Mouse (Mus musculus) midbrain, embryonic 13.5 days (tissue): ENCODE measurements around the gene Uso1. TPM values are rescaled to one million over a fixed set of nuclear protein-coding genes. Genes with fewer than 3 reads are reported as not detected.
A peak's percentile ranks its signal among the peaks of the same experiment; 100 is the strongest.

ENCODE experiments used
- ATAC-seq: fragments of 200-750 bp; cut with Nextera tagmentation; 2 replicates; pipeline ENCODE4 v1.8.0; 2017; ENCODE audit warnings: mild to moderate bottlenecking, moderate TSS enrichment, moderate library complexity
- H3K27ac ChIP-seq: fragments of 300-500 bp; sonication (generic); 2 replicates; pipeline ENCODE4 v1.5.1; 2015; ENCODE audit warnings: inconsistent platforms, mild to moderate bottlenecking, moderate library complexity
- H3K27me3 ChIP-seq: fragments of 300-500 bp; sonication (generic); 2 replicates; pipeline ENCODE4 v1.6.1; 2015; ENCODE audit warnings: mild to moderate bottlenecking, inconsistent platforms
- H3K36me3 ChIP-seq: fragments of 300-500 bp; sonication (generic); 2 replicates; pipeline ENCODE4 v1.6.1; 2015; ENCODE audit warnings: mild to moderate bottlenecking, inconsistent platforms
- H3K4me1 ChIP-seq: fragments of 300-500 bp; sonication (generic); replicated peaks from 2 replicates; pipeline ENCODE4 v1.6.1; 2015; ENCODE audit warnings: inconsistent platforms
- H3K4me2 ChIP-seq: fragments of 300-500 bp; sonication (generic); replicated peaks from 2 replicates; pipeline ENCODE4 v1.6.1; 2015; ENCODE audit warnings: moderate library complexity, mild to moderate bottlenecking, inconsistent platforms
- H3K4me3 ChIP-seq: fragments of 300-500 bp; sonication (generic); replicated peaks from 2 replicates; pipeline ENCODE4 v1.5.1; 2015; ENCODE audit warnings: mild to moderate bottlenecking, inconsistent platforms
- H3K9ac ChIP-seq: fragments of 300-500 bp; sonication (generic); replicated peaks from 2 replicates; pipeline ENCODE4 v1.6.1; 2015; ENCODE audit warnings: mild to moderate bottlenecking, inconsistent platforms
- H3K9me3 ChIP-seq: fragments of 300-500 bp; sonication (generic); 2 replicates; pipeline ENCODE4 v1.6.1; 2016; ENCODE audit warnings: mild to moderate bottlenecking, inconsistent platforms
- WGBS: fragments of 180-500 bp; shearing (Covaris S2); methylation state at CpG from one replicate; pipeline ENCODE4 v1.1.7; 2015; 5-methylcytosine and 5-hydroxymethylcytosine counted together
- polyA plus RNA-seq: library from polyadenylated mRNA; unstranded; fragments of >200 nt; fragmentation: Nextera tagmentation; extraction: Ambion mirVana; gene quantifications from 2 replicates; pipeline ENCODE4 v1.2.1, GENCODE M21; 2015

Gene Uso1
- polyA plus RNA-seq, 1 experiment from 2014 or later: 50.3 TPM

DNA sequence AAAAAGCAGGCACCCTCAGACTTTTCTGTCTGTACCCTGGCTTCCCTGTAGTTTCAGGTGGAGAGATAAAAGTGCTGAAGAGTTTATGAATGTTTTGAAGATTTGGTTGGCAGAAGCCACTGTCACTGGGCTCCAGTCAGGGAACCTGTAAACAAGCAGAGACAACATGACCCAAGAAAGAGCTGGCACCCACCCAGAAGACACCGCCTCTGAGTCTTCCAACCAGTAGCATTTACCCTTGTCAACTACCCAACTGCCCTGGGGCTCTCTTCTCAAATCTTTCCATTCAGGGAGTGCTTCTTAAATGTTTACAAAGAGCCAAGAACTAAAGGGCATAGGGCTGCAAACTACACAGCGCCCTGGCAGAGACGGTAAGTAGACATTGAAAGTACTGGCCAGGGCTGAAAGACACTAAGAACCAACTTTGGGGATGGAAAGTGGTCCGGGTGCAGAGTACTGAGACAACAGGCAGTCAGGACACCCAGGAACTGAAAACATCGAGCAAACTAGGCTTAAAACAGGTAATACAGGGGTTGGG is 26.9 kb upstream of the Uso1 start:
- no peaks in the 10 kb centered on the region for H3K36me3 ChIP-seq
- H3K4me2 ChIP-seq: no peak overlapping the region
- H3K4me1 ChIP-seq: peaks cover 16% of the 10 kb centered on the region
- no peak overlapping the region for H3K9ac ChIP-seq
- H3K9me3 ChIP-seq: no peaks in the 10 kb centered on the region
- no peak overlapping the region for H3K4me3 ChIP-seq
- H3K27me3 ChIP-seq: 0 out of 2 replicates have a peak, but pooled peaks cover 4% of the 10 kb centered on the region
- H3K27ac ChIP-seq: no peak overlapping the region
- WGBS: 94% methylated on average over 5 of the region's 5 CpGs
- ATAC-seq: no peak

DNA sequence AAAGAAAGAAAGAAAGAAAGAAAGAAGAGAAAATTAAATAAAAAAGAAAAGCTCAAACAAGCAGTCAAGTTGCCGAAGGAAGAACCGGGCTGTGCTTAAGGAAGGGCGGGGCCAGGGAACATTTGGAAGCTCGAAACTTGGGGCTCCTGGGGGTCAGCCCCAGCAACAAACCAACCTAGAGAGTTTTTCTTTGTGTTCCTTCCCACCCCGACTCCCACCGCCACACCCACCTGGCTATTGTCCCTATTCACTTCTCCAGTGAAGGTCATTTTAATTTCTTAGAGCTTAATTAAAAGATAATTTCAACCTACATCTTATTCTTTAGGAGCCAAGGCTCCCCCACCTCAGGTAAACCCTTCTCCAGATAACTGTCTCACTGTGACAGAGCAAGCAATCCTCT is 25.6 kb upstream of the Uso1 start:
- 7% methylated on average over 6 of the region's 6 CpGs for WGBS

DNA sequence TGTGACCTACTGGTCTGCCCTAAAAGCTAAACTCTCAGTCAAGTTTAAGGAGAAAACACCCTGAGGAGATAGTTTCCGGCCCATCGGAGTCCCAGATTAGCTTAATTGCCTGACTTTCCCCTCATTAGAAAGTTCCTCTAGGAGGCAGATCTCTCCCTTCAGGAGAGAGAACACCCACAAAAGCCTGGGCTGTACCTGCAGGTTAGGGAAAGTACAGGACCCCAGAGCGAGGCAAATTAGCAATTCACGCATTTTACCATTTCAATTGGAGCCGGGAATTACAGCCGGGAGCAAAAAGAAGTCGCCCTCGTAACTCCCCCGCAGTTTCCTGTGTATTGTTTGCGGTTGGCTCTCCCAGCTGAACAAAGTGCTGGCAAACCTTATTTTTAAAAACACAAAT is 25.2 kb upstream of the Uso1 start:
- Histone ChIP-seq H3K9ac (peak overlapping the region; percentile 44; the same call in 1 of the 2 replicates), H3K27ac (no peak overlapping the region), H3K27me3 (0 out of 2 replicates have a peak, but pooled peaks cover 4% of the 10 kb centered on the region), H3K36me3 (no peaks in the 10 kb centered on the region), H3K4me2 (peak overlapping the region; percentile 41), H3K4me3 (no peak overlapping the region; the same call in 1 of the 2 replicates), H3K4me1 (peaks cover 10% of the 10 kb centered on the region), H3K9me3 (no peaks in the 10 kb centered on the region)
- ATAC-seq: no peak
- WGBS: under 1% methylated on average over 10 of the region's 10 CpGs

More for the DNA sequence above, 25.6 kb upstream of the Uso1 start:
- Histone ChIP-seq H3K36me3 (no peaks in the 10 kb centered on the region), H3K27me3 (0 out of 2 replicates have a peak, but pooled peaks cover 4% of the 10 kb centered on the region), H3K4me3 (no peak overlapping the region; the same call in 1 of the 2 replicates), H3K4me2 (peak overlapping the region; percentile 41), H3K27ac (no peak overlapping the region), H3K4me1 (peaks cover 10% of the 10 kb centered on the region), H3K9ac (no peak overlapping the region), H3K9me3 (no peaks in the 10 kb centered on the region)
- ATAC-seq: no peak

DNA sequence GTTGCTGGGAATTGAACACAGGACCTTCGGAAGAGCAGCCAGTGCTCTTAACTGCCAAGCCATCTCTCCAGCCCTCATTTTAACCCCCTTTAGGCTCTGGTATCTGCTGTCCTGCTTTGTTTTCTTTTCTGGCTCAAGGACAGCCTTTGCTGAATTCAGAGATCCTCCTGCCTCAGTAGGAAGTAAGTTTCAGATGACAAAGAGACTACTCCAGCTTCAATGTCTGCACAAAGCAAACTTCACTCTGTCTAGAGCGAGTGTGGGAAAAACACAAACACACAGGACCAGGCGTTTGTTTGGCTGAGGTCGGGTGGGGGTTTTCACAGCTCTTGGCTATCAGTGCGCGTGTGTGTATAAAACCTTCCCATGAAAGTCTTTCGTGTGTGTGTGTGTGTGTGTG is 24.3 kb upstream of the Uso1 start:
- H3K27me3 ChIP-seq: 0 out of 2 replicates have a peak, but pooled peaks cover 4% of the 10 kb centered on the region
- no peak overlapping the region for H3K4me2 ChIP-seq
- no peak overlapping the region for H3K27ac ChIP-seq
- no peak for ATAC-seq
- no peak overlapping the region for H3K9ac ChIP-seq
- no peak overlapping the region for H3K4me3 ChIP-seq
- H3K9me3 ChIP-seq: no peaks in the 10 kb centered on the region
- no peaks in the 10 kb centered on the region for H3K36me3 ChIP-seq
- WGBS: 92% methylated on average over 7 of the region's 7 CpGs
- peaks cover 10% of the 10 kb centered on the region for H3K4me1 ChIP-seq

DNA sequence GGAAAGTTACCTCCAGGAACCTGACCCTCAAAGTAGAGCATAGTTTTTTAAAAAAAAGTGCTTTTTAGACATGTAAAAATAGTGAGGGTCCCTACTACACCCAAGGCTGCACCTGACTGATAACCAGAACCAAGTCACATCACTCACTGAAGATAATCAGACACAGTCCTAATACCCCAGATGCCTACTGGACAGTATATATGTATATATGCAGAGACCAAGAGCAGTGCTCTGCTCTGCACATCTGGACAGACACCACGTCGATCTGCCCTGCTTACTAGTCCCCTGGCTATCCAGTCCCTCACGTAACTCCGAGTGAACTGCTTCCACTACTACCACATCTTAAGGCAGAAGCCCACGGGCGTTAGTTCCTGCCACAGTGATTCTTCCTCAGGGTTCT is 23.5 kb upstream of the Uso1 start:
- Histone ChIP-seq H3K36me3 (no peaks in the 10 kb centered on the region), H3K27me3 (0 out of 2 replicates have a peak, but pooled peaks cover 4% of the 10 kb centered on the region), H3K27ac (no peak overlapping the region), H3K4me2 (no peak overlapping the region), H3K9ac (no peak overlapping the region), H3K4me3 (no peak overlapping the region), H3K4me1 (peaks cover 10% of the 10 kb centered on the region), H3K9me3 (no peaks in the 10 kb centered on the region)
- 95% methylated on average over 6 of the region's 6 CpGs for WGBS
- no peak for ATAC-seq

DNA sequence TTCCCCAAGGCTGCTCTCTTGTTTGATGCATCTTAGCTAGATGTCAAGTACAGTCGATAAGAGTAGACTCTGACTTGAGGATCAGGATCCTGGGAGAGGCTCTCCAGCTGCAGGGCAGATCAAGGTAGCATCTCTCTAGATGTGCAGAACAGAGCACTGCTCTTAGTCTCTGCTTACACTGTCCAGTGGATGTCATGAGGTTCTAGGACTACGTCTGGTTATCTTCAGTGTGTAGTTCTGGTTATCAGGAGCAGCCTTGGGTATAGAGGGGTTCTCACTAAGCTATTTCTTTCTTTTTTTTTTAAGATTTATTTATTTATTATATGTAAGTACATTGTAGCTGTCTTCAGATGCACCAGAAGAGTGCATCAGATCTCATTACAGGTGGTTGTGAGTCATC is 22.8 kb upstream of the Uso1 start:
- WGBS: 93% methylated on average over 2 of the region's 2 CpGs
- H3K27ac ChIP-seq: no peak overlapping the region
- H3K4me1 ChIP-seq: peaks cover 10% of the 10 kb centered on the region
- ATAC-seq: no peak
- no peaks in the 10 kb centered on the region for H3K36me3 ChIP-seq
- no peak overlapping the region for H3K4me2 ChIP-seq
- no peaks in the 10 kb centered on the region for H3K9me3 ChIP-seq
- H3K27me3 ChIP-seq: 0 out of 2 replicates have a peak, but pooled peaks cover 4% of the 10 kb centered on the region
- H3K4me3 ChIP-seq: no peak overlapping the region
- no peak overlapping the region for H3K9ac ChIP-seq

DNA sequence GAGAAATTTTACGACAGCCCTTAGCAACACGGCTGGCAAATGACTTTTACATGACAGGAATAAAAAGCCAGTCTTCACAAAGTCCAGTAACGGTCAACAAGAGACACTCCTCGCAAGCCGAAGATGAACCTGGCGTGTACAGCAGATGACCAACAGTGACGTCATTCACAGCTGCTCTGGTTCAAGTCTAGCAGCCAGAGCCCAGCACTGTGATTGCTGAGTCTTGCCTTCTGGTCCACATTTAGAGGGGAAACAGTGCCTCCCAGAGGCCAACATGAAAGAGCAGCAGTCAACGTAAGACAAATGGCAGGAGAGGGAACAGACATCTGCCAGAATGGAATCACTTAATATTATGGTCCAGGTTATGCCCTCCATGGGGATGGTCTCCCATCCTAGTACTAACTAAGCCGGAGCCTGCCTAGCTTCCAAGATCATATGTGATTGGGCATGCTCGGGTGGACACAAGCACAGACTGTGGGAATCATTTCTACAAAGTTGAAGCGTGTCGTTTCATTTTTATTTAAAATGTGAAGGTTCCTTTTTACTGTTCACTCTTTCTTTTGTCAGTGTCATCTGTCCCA is 19.8 kb upstream of the Uso1 start:
- WGBS: 59% methylated on average over 12 of the region's 12 CpGs
- peaks cover 1% of the 10 kb centered on the region for H3K4me1 ChIP-seq
- 0 out of 2 replicates have a peak, but pooled peaks cover 4% of the 10 kb centered on the region for H3K27me3 ChIP-seq
- no peak overlapping the region for H3K4me3 ChIP-seq
- no peak overlapping the region for H3K4me2 ChIP-seq
- H3K36me3 ChIP-seq: peaks cover 5% of the 10 kb centered on the region
- no peak overlapping the region for H3K27ac ChIP-seq
- ATAC-seq: peak; percentile 71; the same call in 1 of the 2 replicates
- H3K9me3 ChIP-seq: no peaks in the 10 kb centered on the region
- H3K9ac ChIP-seq: no peak overlapping the region

DNA sequence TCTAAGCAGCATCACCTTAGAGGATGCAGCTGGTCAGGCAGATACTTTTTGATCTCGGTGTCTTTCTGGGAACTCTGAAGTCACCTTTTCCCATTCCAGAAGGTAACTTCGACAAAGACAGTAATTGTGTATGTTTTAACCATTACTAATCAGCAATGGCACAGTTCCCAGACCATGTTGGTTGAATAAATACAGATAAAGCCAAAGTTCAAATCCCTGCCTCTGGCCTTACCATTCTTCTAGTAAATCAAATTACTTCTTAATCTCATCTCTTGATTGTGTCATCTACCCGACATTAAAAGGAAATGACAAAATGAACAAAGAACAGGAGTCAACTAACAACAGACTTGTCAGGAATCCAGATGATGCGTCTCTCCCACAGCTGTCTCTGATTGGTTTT is 16.1 kb upstream of the Uso1 start:
- no peaks in the 10 kb centered on the region for H3K4me1 ChIP-seq
- H3K9me3 ChIP-seq: no peaks in the 10 kb centered on the region
- no peak overlapping the region for H3K4me2 ChIP-seq
- no peak overlapping the region for H3K4me3 ChIP-seq
- ATAC-seq: no peak
- no peaks in the 10 kb centered on the region for H3K27me3 ChIP-seq
- no peak overlapping the region for H3K9ac ChIP-seq
- H3K27ac ChIP-seq: no peak overlapping the region
- H3K36me3 ChIP-seq: peaks cover 30% of the 10 kb centered on the region
- WGBS: 86% methylated on average over 4 of the region's 4 CpGs

DNA sequence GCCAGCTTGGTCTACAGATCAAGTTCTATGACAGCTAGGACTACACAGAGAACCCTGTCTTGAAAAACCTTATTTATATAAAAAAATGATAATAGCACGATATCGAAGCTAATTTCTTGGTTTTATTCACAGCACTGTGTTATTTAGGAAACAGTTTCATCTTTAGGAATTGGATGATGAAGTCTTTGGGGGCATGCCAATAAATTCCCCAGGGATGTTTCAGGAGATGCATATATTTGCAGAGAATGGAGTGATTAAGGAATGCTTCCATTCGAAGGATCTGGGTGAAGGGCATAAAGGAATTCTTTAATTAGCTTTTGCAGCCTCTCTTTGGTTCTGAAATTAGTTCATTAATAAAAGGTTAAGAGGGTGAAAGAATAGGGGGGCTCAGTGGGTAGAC is 12.3 kb upstream of the Uso1 start:
- Histone ChIP-seq H3K27ac (no peak overlapping the region), H3K36me3 (peaks cover 33% of the 10 kb centered on the region), H3K4me1 (peaks cover 7% of the 10 kb centered on the region; the same call in 1 of the 2 replicates), H3K27me3 (no peaks in the 10 kb centered on the region), H3K9me3 (no peaks in the 10 kb centered on the region), H3K4me2 (no peak overlapping the region), H3K9ac (no peak overlapping the region), H3K4me3 (no peak overlapping the region)
- WGBS: 91% methylated on average over 3 of the region's 3 CpGs
- ATAC-seq: no peak

DNA sequence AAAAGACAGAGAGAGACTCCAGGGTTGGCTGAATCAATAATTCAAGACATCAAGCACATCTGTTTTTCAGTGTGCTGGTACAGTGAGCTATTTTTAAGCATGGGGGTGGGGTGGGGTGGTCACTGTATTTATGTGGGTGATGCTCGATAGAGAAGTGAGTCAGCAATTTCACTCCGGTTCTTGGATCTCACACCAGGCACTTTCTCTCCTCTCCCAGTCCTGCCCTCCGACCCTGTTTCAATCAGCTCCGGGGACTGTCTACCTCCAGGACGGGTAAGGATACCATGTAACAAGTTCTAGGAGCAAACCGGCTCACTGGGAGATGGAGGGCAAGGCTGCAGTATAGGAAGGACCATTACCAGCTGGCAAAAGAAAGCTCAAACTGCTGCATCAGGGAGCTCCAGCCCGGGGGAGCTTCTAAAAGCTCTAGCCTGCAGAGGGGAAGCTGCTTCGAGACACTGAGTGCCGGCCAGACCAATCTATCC is 10.6 kb upstream of the Uso1 start:
- WGBS: 74% methylated on average over 9 of the region's 9 CpGs
- Histone ChIP-seq H3K4me2 (no peak overlapping the region), H3K9me3 (no peaks in the 10 kb centered on the region), H3K36me3 (peaks cover 38% of the 10 kb centered on the region), H3K4me1 (peaks cover 7% of the 10 kb centered on the region; the same call in 1 of the 2 replicates), H3K9ac (no peak overlapping the region), H3K27me3 (no peaks in the 10 kb centered on the region), H3K27ac (no peak overlapping the region), H3K4me3 (no peak overlapping the region)
- ATAC-seq: no peak

DNA sequence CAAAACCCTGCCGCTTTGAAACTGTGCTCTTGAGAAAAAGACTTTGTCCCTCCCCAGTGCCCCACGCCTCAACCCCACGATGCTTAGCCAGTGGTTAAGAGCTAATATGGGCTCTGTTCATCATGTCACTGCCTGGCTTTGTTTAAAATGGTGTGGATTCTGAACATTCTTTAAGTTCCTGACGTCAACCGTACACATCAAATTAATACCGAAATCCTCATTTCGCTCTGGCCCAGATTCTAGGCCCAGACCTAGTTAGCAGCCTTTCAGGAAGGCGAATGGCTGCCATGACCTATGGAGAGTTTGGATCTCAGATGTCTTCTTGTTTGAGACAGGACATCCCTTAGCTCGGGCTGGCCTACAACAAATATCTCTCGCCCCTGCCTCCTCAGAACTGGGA is 10.0 kb upstream of the Uso1 start:
- WGBS: 92% methylated on average over 10 of the region's 10 CpGs
- Histone ChIP-seq H3K36me3 (peaks cover 44% of the 10 kb centered on the region), H3K4me2 (no peak overlapping the region)

DNA sequence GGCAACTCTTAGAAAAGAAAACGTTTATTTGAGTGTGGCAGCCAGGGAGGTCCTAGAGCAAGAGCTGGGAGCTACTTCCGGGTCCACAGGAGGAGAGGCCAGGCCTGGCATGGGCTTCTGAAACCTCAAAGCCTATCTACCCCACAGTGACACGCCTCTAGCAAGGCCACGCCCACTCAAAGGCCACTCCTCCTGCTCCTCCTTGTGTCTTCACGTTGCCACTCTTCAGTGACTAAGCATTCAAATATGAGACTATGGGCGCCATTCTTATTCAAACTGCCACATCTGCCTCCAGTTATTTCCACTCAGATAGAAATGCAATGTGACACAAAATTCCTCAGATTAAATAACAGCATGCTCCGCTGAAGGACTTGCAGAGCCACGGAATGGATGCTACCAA is 9.2 kb upstream of the Uso1 start:
- Histone ChIP-seq H3K4me3 (no peak overlapping the region), H3K27ac (peak overlapping the region; percentile 4; the same call in 1 of the 2 replicates), H3K9ac (no peak overlapping the region; the same call in 1 of the 2 replicates), H3K36me3 (peaks cover 44% of the 10 kb centered on the region), H3K9me3 (no peaks in the 10 kb centered on the region), H3K4me1 (peaks cover 7% of the 10 kb centered on the region; the same call in 1 of the 2 replicates), H3K4me2 (peak overlapping the region; percentile 16), H3K27me3 (no peaks in the 10 kb centered on the region)
- 14% methylated on average over 8 of the region's 8 CpGs for WGBS
- ATAC-seq: no peak; the same call in 1 of the 2 replicates

More for the DNA sequence above, 10.0 kb upstream of the Uso1 start:
- Histone ChIP-seq H3K4me3 (no peak overlapping the region), H3K27me3 (no peaks in the 10 kb centered on the region), H3K4me1 (peaks cover 7% of the 10 kb centered on the region; the same call in 1 of the 2 replicates), H3K9me3 (no peaks in the 10 kb centered on the region), H3K9ac (no peak overlapping the region), H3K27ac (no peak overlapping the region)
- ATAC-seq: no peak
